Mouse (Mus musculus): ENCODE measurements at regions not wholly inside any gene's neighbourhood (a gene's known extent, or its start where the extent isn't known, plus 50 kb on each side); places are given as distances from the start of the nearest gene placed in this dataset.

DNA sequence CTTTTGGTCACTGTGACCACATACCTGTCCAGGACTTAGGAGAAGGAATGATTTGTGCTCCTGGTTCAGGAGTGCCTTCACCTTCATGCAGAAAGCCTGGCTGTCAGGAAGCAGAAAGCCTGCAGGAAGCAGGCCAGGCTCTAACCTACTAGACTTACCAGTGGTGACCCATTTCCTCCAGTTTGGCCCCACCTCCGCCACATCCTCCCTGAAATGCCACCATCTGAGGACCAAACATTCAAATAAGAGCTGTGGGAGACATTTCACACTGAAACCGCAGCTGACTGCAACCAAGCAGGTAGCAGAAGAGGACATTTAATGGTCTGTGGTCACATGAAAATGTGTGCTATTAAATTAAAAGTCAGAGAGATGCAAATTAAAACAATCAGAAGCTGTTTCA, 50.3 kb upstream of the Armc2 start:
- DNase-seq (ENCODE audit: low read depth) = peak; percentile 91

Data from 416B (cell line).